Mouse (Mus musculus): Measurements from ENCODE around the gene Hes2.

DNA sequence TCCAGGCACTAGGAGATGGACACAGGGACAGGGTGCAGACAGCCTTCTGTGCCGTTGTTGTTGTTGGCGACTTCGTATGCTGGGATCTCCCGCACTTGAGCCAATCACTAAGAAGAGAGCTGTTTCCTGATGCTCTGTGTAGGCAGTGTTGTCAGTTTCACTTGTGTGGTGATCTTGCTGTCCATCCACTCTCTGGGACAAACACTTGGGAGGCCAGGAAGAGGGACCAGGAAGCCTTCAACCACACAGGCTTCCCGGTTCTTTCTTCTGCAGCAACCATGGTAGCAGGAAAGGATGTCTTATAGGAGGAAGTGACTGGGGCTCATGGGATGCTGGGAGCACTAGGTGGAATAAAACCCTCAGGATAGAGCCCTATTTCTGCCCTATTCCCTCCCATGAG is 32.0 kb downstream of the Hes2 start:
- no peak for TF ChIP-seq CTCF (IDR thresholded peaks at IDR 0.05; ENCODE audit: low read depth)
- TF ChIP-seq EP300 (IDR thresholded peaks at IDR 0.05; ENCODE audit: low read depth): no peak
